23 mouse cellular contexts compared by ENCODE assay signal in the genomic region with DNA sequence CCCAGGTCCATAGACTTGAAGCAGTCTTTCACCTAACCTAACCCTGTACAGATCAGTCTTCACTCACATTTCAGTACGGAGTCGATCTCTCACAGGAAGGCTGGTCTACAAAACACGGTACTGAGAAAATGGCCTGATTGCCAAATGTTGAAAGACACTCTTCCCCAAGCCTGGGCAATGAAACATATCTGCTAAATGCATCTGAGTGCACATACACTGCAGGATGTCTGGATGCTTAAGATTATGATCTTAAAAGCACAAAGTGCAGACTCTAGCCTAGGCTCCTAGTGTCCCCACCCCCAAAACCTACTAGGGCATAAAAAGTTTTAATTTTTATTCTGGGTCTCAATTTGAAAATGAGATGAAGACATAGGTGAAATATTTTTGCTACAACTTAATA. TPM values are rescaled to one million over a fixed set of nuclear protein-coding genes. Genes with fewer than 3 reads are reported as not detected.
DNase-seq lines count a peak whose midpoint lies in the region; ATAC-seq and TF ChIP-seq lines count a peak whose summit lies in the region.
"Had no signal": no experiment of that assay in that cellular context is flagged by ENCODE, and none has a peak within 500 bp of the region (broad histone marks: within the 10 kb centered on the region; RNA-seq: fewer than 3 reads in every experiment).

No protein-coding gene starts in this region.

- DNase-seq in layer of hippocampus, adult 2 months (ENCODE audit: low spot score in 2 of 2) = no peak
- no peak for DNase-seq in layer of hippocampus, adult 11-12 months (ENCODE audit: low spot score)
- peak; percentile 28 for DNase-seq in thymus, postnatal 14 days
- no peak for DNase-seq in thymus, adult 2 months
- no peak for DNase-seq in spleen, postnatal 36 days (ENCODE audit: low spot score in 2 of 2)
- no peak for DNase-seq in kidney, adult 18-20 months
- DNase-seq: adrenal gland, adult 8-10 months; embryo, embryonic 11 days; gastrocnemius, postnatal 25 days; heart, postnatal 36 days; right cerebral cortex, postnatal 25 days had no signal

- 17% methylated on average over 3 of the region's 3 CpGs for WGBS in thymus, adult 2 months

- H3K4me1 ChIP-seq in thymus, adult 2 months (replicated peaks; ENCODE audit: control insufficient read depth, insufficient read depth, low read length) = peaks cover 29% of the 10 kb centered on the region

- TF ChIP-seq POLR2A in thymus, adult 2 months (IDR thresholded peaks at IDR 0.05; ENCODE audit: control insufficient read depth, extremely low read depth, insufficient read depth, low read length, poor library complexity) = no peak

- no peaks in the 10 kb centered on the region for H3K36me3 ChIP-seq in thymus, adult 2 months (ENCODE audit: control insufficient read depth, insufficient read depth, low read length)
- H3K36me3 ChIP-seq: forebrain, embryonic 15.5 days; heart, embryonic 12.5 days; limb, embryonic 10.5 days; liver, embryonic 15.5 days; midbrain, embryonic 10.5 days had no signal

- H3K27me3 ChIP-seq in thymus, adult 2 months (ENCODE audit: control insufficient read depth, insufficient read depth, low read length) = no peaks in the 10 kb centered on the region
- H3K27me3 ChIP-seq: forebrain, embryonic 15.5 days; heart, embryonic 12.5 days; liver, embryonic 15.5 days; Patski had no signal

- TF ChIP-seq CTCF in layer of hippocampus, adult 2 months (conservative IDR thresholded peaks at IDR 0.05) = no peak
- no peak for TF ChIP-seq CTCF in thymus, adult 2 months (IDR thresholded peaks at IDR 0.05; ENCODE audit: borderline replicate concordance, control insufficient read depth, extremely low read depth, insufficient read depth, low read length, poor library complexity)

- ATAC-seq in granulocyte monocyte progenitor cell, adult 5-6 weeks (replicated peaks; ENCODE audit: poor library complexity, severe bottlenecking) = 0 out of 2 replicates have a peak, but pooled peaks have one; percentile 10
- ATAC-seq: forebrain, embryonic 15.5 days; hindbrain, embryonic 16.5 days; intestine, embryonic 16.5 days; lung, postnatal 0 days; Patski had no signal

- peak overlapping the region; percentile 18; the same call in 1 of the 2 replicates for H3K27ac ChIP-seq in layer of hippocampus, adult 2 months
- H3K27ac ChIP-seq in thymus, adult 2 months (ENCODE audit: control insufficient read depth, insufficient read depth, low read length) = no peak overlapping the region
- H3K27ac ChIP-seq: forebrain, embryonic 15.5 days; kidney, postnatal 0 days; limb, embryonic 10.5 days; liver, embryonic 15.5 days; midbrain, embryonic 10.5 days; stomach, postnatal 0 days had no signal

- H3K4me3 ChIP-seq in layer of hippocampus, adult 2 months = no peak overlapping the region
- no peak overlapping the region for H3K4me3 ChIP-seq in thymus, adult 2 months (ENCODE audit: control insufficient read depth, insufficient read depth, low read length)
- H3K4me3 ChIP-seq: forebrain, embryonic 15.5 days; heart, embryonic 12.5 days; limb, embryonic 10.5 days; liver, embryonic 15.5 days; midbrain, embryonic 10.5 days had no signal

RNA-seq across cellular contexts. Expression of a gene that starts 37.4 kb away (rescaled TPM):
- total RNA-seq in layer of hippocampus, adult 2 months (2021) = 10 to 100 TPM; 30.1 to 31.9 TPM
- 31.7 and 36.3 TPM in 2 replicates for polyA plus RNA-seq in thymus, adult 2 months (2012; rRNA removed)
- total RNA-seq in granulocyte monocyte progenitor cell, adult 5-6 weeks (2014; fragmentation: Nextera tagmentation) = 5.0 and 8.5 TPM in 2 replicates
- total RNA-seq in granulocyte monocyte progenitor cell, adult 5-6 weeks (2017) = 6.3 and 12.4 TPM in 2 replicates
